Mouse (Mus musculus) kidney, embryonic 14.5 days (tissue): ENCODE measurements around the gene Mapk3. TPM values are rescaled to one million over a fixed set of nuclear protein-coding genes. Genes with fewer than 3 reads are reported as not detected.
"Not testable (repeated sequence)": the region's sequence is repeated elsewhere in the genome, so short reads cannot be mapped to it uniquely, and the experiment has no call there.

Experiments used
- ATAC-seq: fragments of 200-750 bp; cut with Nextera tagmentation; 2 replicates; pipeline ENCODE4 v1.8.0; 2017; ENCODE audit warnings: moderate number of reproducible peaks, mild to moderate bottlenecking, moderate TSS enrichment, moderate library complexity; ENCODE audit not compliant: low FRiP score, low TSS enrichment
- H3K27ac ChIP-seq: fragments of 300-500 bp; sonication (generic); 2 replicates; pipeline ENCODE4 v1.5.1; 2014; ENCODE audit warnings: low read depth, mild to moderate bottlenecking, low read length, moderate library complexity, mixed read lengths
- H3K27me3 ChIP-seq: fragments of 300-500 bp; sonication (generic); 2 replicates; pipeline ENCODE4 v1.6.1; 2014; ENCODE audit warnings: mild to moderate bottlenecking, low read length; ENCODE audit not compliant: control insufficient read depth, insufficient read depth
- H3K36me3 ChIP-seq: fragments of 300-500 bp; sonication (generic); 2 replicates; pipeline ENCODE4 v1.6.1; 2014; ENCODE audit warnings: low read length, mixed read lengths; ENCODE audit not compliant: control insufficient read depth, insufficient read depth
- H3K4me1 ChIP-seq: fragments of 300-500 bp; sonication (generic); 2 replicates; pipeline ENCODE4 v1.6.1; 2014; ENCODE audit warnings: low read length, mixed read lengths; ENCODE audit not compliant: control insufficient read depth, insufficient read depth
- H3K4me2 ChIP-seq: fragments of 300-500 bp; sonication (generic); replicated peaks from 2 replicates; pipeline ENCODE4 v1.6.1; 2014; ENCODE audit warnings: low read depth, mild to moderate bottlenecking, low read length
- H3K4me3 ChIP-seq: fragments of 300-500 bp; sonication (generic); 2 replicates; pipeline ENCODE4 v1.5.1; 2014; ENCODE audit warnings: mild to moderate bottlenecking, low read length
- H3K9ac ChIP-seq: fragments of 300-500 bp; sonication (generic); 2 replicates; pipeline ENCODE4 v1.6.1; 2014; ENCODE audit warnings: low read depth, mild to moderate bottlenecking, low read length, moderate library complexity
- H3K9me3 ChIP-seq: fragments of 300-500 bp; sonication (generic); 2 replicates; pipeline ENCODE4 v1.6.1; 2016; ENCODE audit warnings: low read length; ENCODE audit not compliant: control insufficient read depth
- WGBS: fragments of 180-500 bp; shearing (Covaris S2); extraction: QIAGEN DNeasy Blood & Tissue Kit; methylation state at CpG from one replicate; pipeline ENCODE4 v1.1.7; 2014; 5-methylcytosine and 5-hydroxymethylcytosine counted together
- polyA plus RNA-seq: library from polyadenylated mRNA; unstranded; fragments of >200 nt; fragmentation: Nextera tagmentation; extraction: Ambion mirVana; gene quantifications from 2 replicates; pipeline ENCODE4 v1.2.1, GENCODE M21; 2014

Mapk3 gene
- polyA plus RNA-seq, 1 experiment from 2014 or later = 55.0 TPM

DNA sequence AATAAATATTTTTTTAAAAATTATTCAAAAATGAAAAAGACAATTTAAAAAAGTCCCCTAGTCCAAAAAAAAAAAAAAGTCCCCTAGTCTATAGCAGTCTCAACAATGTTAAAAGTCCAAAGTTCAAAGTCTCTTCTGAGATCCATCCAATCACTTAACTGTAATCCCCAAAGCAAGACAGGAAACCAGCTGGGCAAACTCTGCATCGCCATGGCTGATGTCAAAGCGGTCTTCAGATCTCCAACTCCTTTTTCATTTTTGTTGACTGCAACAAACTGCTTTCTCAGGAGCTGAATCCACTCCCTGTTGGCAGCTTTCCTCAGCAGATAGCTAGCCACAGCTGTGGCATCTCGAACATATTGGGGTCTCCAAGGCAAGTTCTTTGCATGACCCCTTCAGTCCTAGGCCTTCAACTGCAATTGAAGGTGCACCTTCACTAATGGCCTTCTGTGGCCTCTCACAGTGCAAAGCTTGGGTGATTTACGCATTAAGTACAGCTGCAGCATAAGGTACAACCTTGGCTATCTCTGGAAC lies 29.1 kb upstream of the Mapk3 start:
- not testable (repeated sequence) for ATAC-seq, H3K4me3 ChIP-seq, H3K9ac ChIP-seq, H3K27ac ChIP-seq, H3K4me1 ChIP-seq, H3K36me3 ChIP-seq, H3K9me3 ChIP-seq, H3K4me2 ChIP-seq, H3K27me3 ChIP-seq
- 82% methylated on average over 4 of the region's 4 CpGs for WGBS

DNA sequence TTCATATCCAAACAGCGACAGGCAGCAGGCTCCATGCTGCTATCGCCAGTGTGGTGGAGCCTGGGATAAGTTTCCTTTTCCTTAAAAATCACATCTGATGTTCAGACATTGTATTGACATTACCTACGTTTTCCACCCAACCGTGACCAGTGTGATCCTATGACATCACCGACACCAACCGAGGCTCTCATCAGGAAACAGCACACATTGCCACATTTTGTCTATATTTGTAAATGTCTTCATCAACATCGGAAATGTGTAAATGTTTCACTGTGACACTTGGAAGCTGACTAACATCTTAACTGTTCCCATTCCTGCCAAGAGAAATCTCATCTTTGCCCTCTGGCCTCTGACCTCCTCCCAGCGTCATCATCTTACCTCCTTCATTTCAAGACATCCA lies 23.3 kb upstream of the Mapk3 start:
- H3K36me3 ChIP-seq = no peaks in the 10 kb centered on the region
- no peak overlapping the region for H3K27ac ChIP-seq
- H3K4me1 ChIP-seq = 0 out of 2 replicates have a peak, but pooled peaks cover 3% of the 10 kb centered on the region
- H3K4me2 ChIP-seq = no peak overlapping the region
- no peak overlapping the region for H3K4me3 ChIP-seq
- H3K27me3 ChIP-seq = no peaks in the 10 kb centered on the region
- ATAC-seq = no peak
- no peaks in the 10 kb centered on the region for H3K9me3 ChIP-seq
- WGBS = 78% methylated on average over 8 of the region's 8 CpGs
- H3K9ac ChIP-seq = no peak overlapping the region

DNA sequence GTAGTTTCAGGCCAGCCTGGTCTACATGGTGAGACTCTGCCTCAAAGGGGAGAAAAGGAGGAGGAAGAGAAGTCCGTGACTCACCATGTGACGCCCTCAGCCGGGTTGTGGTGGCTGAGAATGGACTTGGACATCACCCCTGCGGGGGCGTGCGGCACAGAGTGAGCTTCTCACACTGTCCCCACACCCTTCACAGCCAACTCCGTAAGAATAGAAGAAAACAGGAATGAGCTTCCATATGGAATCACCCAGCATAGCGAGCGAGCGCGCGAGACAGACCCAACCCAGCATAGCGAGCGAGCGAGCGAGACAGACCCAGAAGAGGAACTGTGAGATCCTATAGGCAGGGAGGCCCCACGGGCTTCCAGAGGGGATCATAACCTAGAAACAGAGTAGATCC lies 19.9 kb upstream of the Mapk3 start:
- ATAC-seq = no peak
- Histone ChIP-seq H3K4me2 (no peak overlapping the region), H3K9me3 (no peaks in the 10 kb centered on the region), H3K36me3 (no peaks in the 10 kb centered on the region), H3K4me1 (0 out of 2 replicates have a peak, but pooled peaks cover 3% of the 10 kb centered on the region), H3K27me3 (no peaks in the 10 kb centered on the region), H3K4me3 (no peak overlapping the region), H3K9ac (no peak overlapping the region), H3K27ac (no peak overlapping the region)
- 82% methylated on average over 17 of the region's 17 CpGs for WGBS

DNA sequence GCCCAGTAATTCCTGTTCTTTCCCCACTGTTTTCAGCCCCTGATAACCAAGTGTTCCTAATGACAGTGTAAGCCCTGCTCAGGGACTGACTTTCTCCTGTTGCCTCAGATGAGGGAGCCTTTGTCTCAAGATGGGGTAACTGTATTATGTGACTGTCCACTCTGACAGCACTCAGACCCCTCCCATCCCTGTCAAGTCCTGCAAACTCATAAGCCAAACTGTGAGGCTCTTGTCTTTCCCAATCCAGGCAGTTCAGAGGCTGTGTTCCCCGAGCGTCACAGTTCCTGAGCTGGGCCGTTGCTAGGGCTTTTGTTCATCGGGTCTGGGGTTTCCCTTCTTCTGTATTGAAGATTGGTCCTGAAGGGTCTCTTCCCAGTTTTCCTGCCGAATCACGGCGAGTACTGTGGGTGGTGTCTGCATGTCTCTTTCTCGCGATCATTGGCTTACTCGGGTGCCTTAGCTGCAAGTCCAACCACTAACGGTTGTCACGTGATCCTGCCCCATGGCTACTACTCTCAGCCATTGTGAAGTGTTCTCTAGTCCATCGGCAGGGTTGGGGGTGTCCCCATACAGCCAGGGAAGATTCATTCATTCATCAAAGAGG lies 19.2 kb upstream of the Mapk3 start:
- Histone ChIP-seq H3K27ac (no peak overlapping the region), H3K27me3 (no peaks in the 10 kb centered on the region), H3K4me2 (no peak overlapping the region), H3K36me3 (no peaks in the 10 kb centered on the region), H3K9ac (no peak overlapping the region), H3K4me3 (no peak overlapping the region), H3K4me1 (0 out of 2 replicates have a peak, but pooled peaks cover 3% of the 10 kb centered on the region), H3K9me3 (no peaks in the 10 kb centered on the region)
- no peak for ATAC-seq
- 84% methylated on average over 13 of the region's 13 CpGs for WGBS

DNA sequence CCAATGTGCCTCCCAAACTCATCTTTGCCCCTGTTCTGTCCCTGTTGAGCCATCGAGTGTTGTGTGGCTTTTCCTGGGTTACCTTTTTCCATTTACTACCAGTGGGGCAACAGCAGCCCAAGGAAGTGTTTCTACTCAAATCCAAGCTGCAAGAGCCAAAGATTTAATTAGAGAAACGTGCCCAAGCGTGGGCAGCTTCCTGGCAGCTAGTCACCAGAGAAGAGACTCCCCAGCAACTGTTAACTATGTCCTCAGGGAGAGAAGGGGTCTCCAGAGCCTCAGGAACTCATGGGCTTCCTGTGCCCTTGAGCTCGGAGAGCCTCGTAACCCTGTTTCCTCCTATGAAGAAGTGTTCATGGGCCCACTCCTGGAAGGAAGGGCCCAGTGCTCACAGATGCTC lies 18.4 kb upstream of the Mapk3 start:
- whole genome bisulfite sequencing = 78% methylated on average over 5 of the region's 5 CpGs
- H3K27ac ChIP-seq = no peak overlapping the region
- no peaks in the 10 kb centered on the region for H3K27me3 ChIP-seq
- no peaks in the 10 kb centered on the region for H3K9me3 ChIP-seq
- ATAC-seq = no peak
- H3K4me3 ChIP-seq = no peak overlapping the region
- H3K4me1 ChIP-seq = 0 out of 2 replicates have a peak, but pooled peaks cover 3% of the 10 kb centered on the region
- no peak overlapping the region for H3K4me2 ChIP-seq
- no peak overlapping the region for H3K9ac ChIP-seq
- no peaks in the 10 kb centered on the region for H3K36me3 ChIP-seq

DNA sequence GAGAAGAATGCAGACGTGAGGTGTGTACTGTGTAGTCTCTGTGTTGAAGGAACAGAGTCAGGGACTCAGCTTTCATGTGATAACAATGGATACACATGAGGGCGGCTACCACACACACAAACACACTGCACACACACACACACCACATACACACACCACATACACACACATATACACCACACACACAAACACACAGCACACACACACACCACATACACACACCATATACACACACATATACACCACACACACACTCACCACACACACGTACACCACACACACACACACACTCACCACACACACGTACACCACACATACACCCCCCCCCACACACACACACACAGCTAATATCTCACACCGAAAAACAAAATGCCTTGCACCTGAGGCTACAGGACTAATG lies 17.9 kb upstream of the Mapk3 start:
- no peak for ATAC-seq
- H3K9ac ChIP-seq = no peak overlapping the region
- no peaks in the 10 kb centered on the region for H3K9me3 ChIP-seq
- 83% methylated on average over 5 of the region's 5 CpGs for WGBS
- no peak overlapping the region for H3K4me2 ChIP-seq
- 0 out of 2 replicates have a peak, but pooled peaks cover 3% of the 10 kb centered on the region for H3K4me1 ChIP-seq
- no peak overlapping the region for H3K27ac ChIP-seq
- H3K4me3 ChIP-seq = no peak overlapping the region
- no peaks in the 10 kb centered on the region for H3K27me3 ChIP-seq
- H3K36me3 ChIP-seq = no peaks in the 10 kb centered on the region

DNA sequence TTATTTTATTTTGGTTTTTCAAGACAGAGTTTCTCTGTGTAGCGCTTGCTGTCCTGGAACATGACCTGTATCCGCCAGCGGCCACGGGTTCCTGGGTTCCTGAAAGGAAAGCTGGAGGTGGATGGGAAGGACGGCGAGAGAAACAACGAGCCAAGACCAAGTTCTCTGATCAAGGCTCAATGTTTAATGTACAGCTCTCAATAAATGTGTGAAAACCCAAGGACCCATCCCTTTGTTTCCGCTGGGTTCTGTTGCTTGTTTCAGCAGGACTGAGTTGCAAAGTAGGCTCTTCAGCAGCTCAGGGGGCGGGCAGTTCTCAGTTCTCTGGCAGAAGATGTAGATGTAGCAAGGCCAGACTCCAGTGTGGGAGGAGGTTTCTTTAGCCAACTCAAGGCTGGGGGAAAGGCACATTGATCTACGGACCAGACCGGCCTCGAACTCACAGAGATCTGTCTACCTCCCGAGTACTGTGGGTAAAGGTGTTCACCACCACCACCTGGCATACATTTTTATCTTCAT lies 17.4 kb upstream of the Mapk3 start:
- WGBS = 90% methylated on average over 13 of the region's 13 CpGs
- no peaks in the 10 kb centered on the region for H3K27me3 ChIP-seq
- no peak for ATAC-seq
- 0 out of 2 replicates have a peak, but pooled peaks cover 3% of the 10 kb centered on the region for H3K4me1 ChIP-seq
- H3K36me3 ChIP-seq = no peaks in the 10 kb centered on the region
- no peaks in the 10 kb centered on the region for H3K9me3 ChIP-seq
- no peak overlapping the region for H3K4me3 ChIP-seq
- no peak overlapping the region for H3K4me2 ChIP-seq
- H3K27ac ChIP-seq = no peak overlapping the region
- no peak overlapping the region for H3K9ac ChIP-seq

DNA sequence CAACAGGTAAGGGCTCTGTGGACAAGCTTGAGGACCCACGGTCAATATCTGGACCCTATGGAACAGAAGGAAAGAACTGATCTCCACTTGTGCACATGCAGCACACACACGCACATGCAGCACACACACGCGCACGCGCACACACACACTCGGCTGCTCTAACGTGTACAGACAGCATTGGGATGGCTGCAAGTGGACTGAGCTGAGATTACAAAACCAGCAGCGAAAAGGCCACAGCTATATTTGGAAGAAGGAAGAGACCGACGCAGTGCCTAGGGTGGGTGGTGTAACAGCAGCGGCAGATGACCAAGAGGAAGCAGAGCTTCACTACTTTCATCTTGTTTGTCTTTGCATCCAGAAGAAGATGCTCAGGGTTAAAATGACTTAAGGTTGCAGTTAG lies 13.3 kb upstream of the Mapk3 start:
- Histone ChIP-seq H3K4me3 (no peak overlapping the region), H3K9ac (no peak overlapping the region), H3K27me3 (no peaks in the 10 kb centered on the region), H3K36me3 (no peaks in the 10 kb centered on the region), H3K27ac (no peak overlapping the region), H3K4me2 (no peak overlapping the region), H3K9me3 (no peaks in the 10 kb centered on the region), H3K4me1 (no peaks in the 10 kb centered on the region)
- no peak for ATAC-seq
- 92% methylated on average over 12 of the region's 12 CpGs for WGBS

DNA sequence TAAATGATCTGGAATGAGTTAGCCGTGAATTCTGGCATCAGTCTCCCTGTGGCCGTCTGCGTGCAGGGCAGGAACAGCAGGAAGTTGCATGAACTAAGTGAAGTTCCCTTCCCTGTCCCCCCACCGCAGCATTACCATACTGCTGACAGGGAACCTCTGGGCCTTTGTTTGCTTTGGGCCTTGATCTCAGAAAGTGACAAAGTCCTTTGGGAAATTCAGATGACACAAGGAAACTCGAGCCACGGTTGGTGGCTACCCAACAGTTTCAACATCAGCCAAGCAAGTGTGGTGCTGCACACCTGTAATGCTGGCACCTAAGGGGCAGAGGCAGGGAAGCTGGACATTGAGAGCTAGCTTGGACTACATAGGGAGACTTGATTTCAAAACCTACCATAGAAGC lies 12.6 kb upstream of the Mapk3 start:
- Histone ChIP-seq H3K4me1 (no peaks in the 10 kb centered on the region), H3K4me2 (no peak overlapping the region), H3K4me3 (no peak overlapping the region), H3K9me3 (no peaks in the 10 kb centered on the region), H3K9ac (no peak overlapping the region), H3K27me3 (no peaks in the 10 kb centered on the region), H3K36me3 (no peaks in the 10 kb centered on the region), H3K27ac (no peak overlapping the region)
- 28% methylated on average over 6 of the region's 6 CpGs for WGBS
- no peak for ATAC-seq
